In genomic region chr8:124499236-124499937, GRCm38 (mm10) we compare ENCODE assay signal across 22 mouse cellular contexts. TPM values are rescaled to one million over a fixed set of nuclear protein-coding genes. Genes with fewer than 3 reads are reported as not detected.
A peak's percentile ranks its signal among the peaks of the same experiment; 100 is the strongest.
DNase-seq lines count a peak whose midpoint lies in the region; ATAC-seq and TF ChIP-seq lines count a peak whose summit lies in the region.
"Had no signal": no experiment of that assay in that cellular context is flagged by ENCODE, and none has a peak within 500 bp of the region (broad histone marks: within the 10 kb centered on the region; RNA-seq: fewer than 3 reads in every experiment).

No protein-coding gene starts in this region.

- H3K9me3 ChIP-seq in liver, embryonic 14.5 days (ENCODE audit: control insufficient read depth, low read length): no peaks in the 10 kb centered on the region
- no peaks in the 10 kb centered on the region for H3K9me3 ChIP-seq in liver, embryonic 11.5 days (ENCODE audit: control insufficient read depth, low read length)
- no peaks in the 10 kb centered on the region for H3K9me3 ChIP-seq in intestine, embryonic 14.5 days (ENCODE audit: control insufficient read depth, low read length)
- H3K9me3 ChIP-seq: kidney, embryonic 15.5 days; neural tube, embryonic 12.5 days had no signal

- H3K4me2 ChIP-seq in liver, embryonic 14.5 days (ENCODE audit: low read depth): no peak overlapping the region
- H3K4me2 ChIP-seq in liver, embryonic 11.5 days: no peak overlapping the region
- H3K4me2 ChIP-seq in intestine, embryonic 14.5 days (ENCODE audit: low read length): no peak overlapping the region; the same call in 1 of the 2 replicates
- H3K4me2 ChIP-seq: heart, embryonic 13.5 days; hindbrain, embryonic 15.5 days; kidney, embryonic 15.5 days; neural tube, embryonic 12.5 days had no signal

- no peak overlapping the region for H3K9ac ChIP-seq in liver, embryonic 14.5 days (replicated peaks)
- H3K9ac ChIP-seq in liver, embryonic 11.5 days (ENCODE audit: low read depth, low read length): no peak overlapping the region
- H3K9ac ChIP-seq in intestine, embryonic 14.5 days (ENCODE audit: low read length): no peak overlapping the region
- H3K9ac ChIP-seq: forebrain, postnatal 0 days; heart, embryonic 13.5 days; hindbrain, embryonic 15.5 days; kidney, embryonic 15.5 days; neural tube, embryonic 12.5 days had no signal

- H3K27me3 ChIP-seq in liver, embryonic 14.5 days (ENCODE audit: control insufficient read depth, insufficient read depth, low read length): no peaks in the 10 kb centered on the region
- H3K27me3 ChIP-seq in liver, embryonic 11.5 days (replicated peaks; ENCODE audit: control insufficient read depth, insufficient read depth, low read length): no peaks in the 10 kb centered on the region
- H3K27me3 ChIP-seq in intestine, embryonic 14.5 days (replicated peaks; ENCODE audit: control insufficient read depth, insufficient read depth, low read length): no peaks in the 10 kb centered on the region
- H3K27me3 ChIP-seq: heart, embryonic 13.5 days; hindbrain, embryonic 15.5 days; kidney, embryonic 15.5 days; neural tube, embryonic 12.5 days had no signal

- WGBS in liver, embryonic 14.5 days (ENCODE audit: insufficient replicate concordance): 42% methylated on average over 7 of the region's 7 CpGs
- WGBS in liver, embryonic 11.5 days: 48% methylated on average over 7 of the region's 7 CpGs
- 57% methylated on average over 7 of the region's 7 CpGs for WGBS in intestine, embryonic 14.5 days

- no peaks in the 10 kb centered on the region for H3K4me1 ChIP-seq in liver, embryonic 14.5 days (replicated peaks; ENCODE audit: control insufficient read depth in 2 of 2, insufficient read depth in 2 of 2, low read length in 1 of 2)
- no peaks in the 10 kb centered on the region for H3K4me1 ChIP-seq in liver, embryonic 11.5 days (replicated peaks; ENCODE audit: control insufficient read depth, insufficient read depth, low read length)
- H3K4me1 ChIP-seq in intestine, embryonic 14.5 days (replicated peaks; ENCODE audit: control insufficient read depth, insufficient read depth, low read length): no peaks in the 10 kb centered on the region
- H3K4me1 ChIP-seq: heart, embryonic 13.5 days; hindbrain, embryonic 15.5 days; kidney, embryonic 15.5 days; midbrain, embryonic 10.5 days; neural tube, embryonic 12.5 days had no signal

- H3K4me3 ChIP-seq in gastrocnemius, adult 2 months: no peak overlapping the region
- H3K4me3 ChIP-seq in liver, embryonic 14.5 days (ENCODE audit: insufficient read depth in 1 of 2, low read depth in 2 of 2, low read length in 2 of 2): no peak overlapping the region
- no peak overlapping the region for H3K4me3 ChIP-seq in liver, embryonic 11.5 days (ENCODE audit: low read depth, low read length)
- H3K4me3 ChIP-seq in intestine, embryonic 14.5 days (ENCODE audit: low read depth, low read length): no peak overlapping the region
- H3K4me3 ChIP-seq: heart, embryonic 13.5 days; hindbrain, embryonic 15.5 days; kidney, embryonic 15.5 days; midbrain, embryonic 10.5 days; neural tube, embryonic 12.5 days had no signal

- TF ChIP-seq CTCF in gastrocnemius, adult 2 months (IDR thresholded peaks at IDR 0.05): peak; percentile 3; the same call in 1 of the 2 replicates
- TF ChIP-seq CTCF in liver, embryonic 14.5 days (IDR thresholded peaks at IDR 0.05; ENCODE audit: low read depth): 0 out of 2 replicates have a peak, but pooled peaks have one; percentile 9

- no peak overlapping the region for H3K27ac ChIP-seq in gastrocnemius, adult 2 months
- no peak overlapping the region for H3K27ac ChIP-seq in liver, embryonic 14.5 days
- H3K27ac ChIP-seq in liver, embryonic 11.5 days (ENCODE audit: low read depth, low read length): no peak overlapping the region
- no peak overlapping the region for H3K27ac ChIP-seq in intestine, embryonic 14.5 days (ENCODE audit: low read depth)
- H3K27ac ChIP-seq: heart, embryonic 13.5 days; hindbrain, embryonic 15.5 days; kidney, embryonic 15.5 days; midbrain, embryonic 10.5 days; neural tube, embryonic 12.5 days had no signal

- DNase-seq in gastrocnemius, adult 2 months: no peak
- DNase-seq in gastrocnemius, postnatal 4 days (ENCODE audit: low spot score in 2 of 2): no peak
- no peak for DNase-seq in liver, embryonic 14.5 days (ENCODE audit: low read depth in 3 of 3, low spot score in 3 of 3)
- DNase-seq in liver, embryonic 11.5 days (ENCODE audit: low spot score): no peak
- peak; percentile 44 for DNase-seq in 3T3-L1 (ENCODE audit: low read depth, low spot score)
- no peak for DNase-seq in intestine, embryonic 14.5 days (ENCODE audit: low spot score)
- no peak for DNase-seq in frontal cortex, postnatal 36 days (ENCODE audit: low spot score in 2 of 2)
- DNase-seq in adrenal gland, adult (ENCODE audit: inconsistent age in 2 of 2, low spot score in 1 of 2): no peak
- DNase-seq: adrenal gland, postnatal 14 days; B cell, adult 2 months; embryo, embryonic 11 days; forebrain, postnatal 0 days; heart, adult 18-20 months; kidney, postnatal 4 days; lung, adult 18-20 months; lung, postnatal 36 days had no signal

- no peak for ATAC-seq in liver, embryonic 14.5 days (ENCODE audit: insufficient read depth)
- ATAC-seq in liver, embryonic 11.5 days (replicated peaks; ENCODE audit: low FRiP score): no peak
- 0 out of 2 replicates have a peak, but pooled peaks have one; percentile 47 for ATAC-seq in intestine, embryonic 14.5 days (replicated peaks; ENCODE audit: low FRiP score, low TSS enrichment, low read depth)
- ATAC-seq: activated CD4-positive, CD25-positive, alpha-beta regulatory T cell, adult 4 months; forebrain, postnatal 0 days had no signal

- H3K36me3 ChIP-seq in liver, embryonic 14.5 days (replicated peaks; ENCODE audit: control insufficient read depth, insufficient read depth, low read depth): no peaks in the 10 kb centered on the region
- no peaks in the 10 kb centered on the region for H3K36me3 ChIP-seq in liver, embryonic 11.5 days (ENCODE audit: control insufficient read depth, insufficient read depth, low read length)
- H3K36me3 ChIP-seq in intestine, embryonic 14.5 days (ENCODE audit: control insufficient read depth, insufficient read depth, low read length): no peaks in the 10 kb centered on the region
- H3K36me3 ChIP-seq: heart, embryonic 13.5 days; hindbrain, embryonic 15.5 days; kidney, embryonic 15.5 days; midbrain, embryonic 10.5 days; neural tube, embryonic 12.5 days had no signal

- no peak for TF ChIP-seq EP300 in liver, embryonic 14.5 days (IDR thresholded peaks at IDR 0.05; ENCODE audit: low read depth)

- intact Hi-C loops in gastrocnemius, adult 2 months (cut with DNase I): no loop called here

RNA-seq across cellular contexts. Expression of gene Cog2, which starts 21.2 kb away (rescaled TPM):
- total RNA-seq in gastrocnemius, adult 2 months (2021): 10 to 100 TPM; 17.1 to 17.7 TPM
- 10 to 100 TPM; 29.3 to 33.9 TPM for total RNA-seq in gastrocnemius, postnatal 4 days (2021)
- 7.4 and 10.0 TPM in 2 replicates for polyA plus RNA-seq in liver, embryonic 14.5 days (2012; rRNA removed)
- polyA plus RNA-seq in liver, embryonic 14.5 days (2014; fragmentation: Nextera tagmentation; extraction: Ambion mirVana): 15.0 and 16.9 TPM in 2 replicates
- polyA plus RNA-seq in liver, embryonic 11.5 days (2014; fragmentation: Nextera tagmentation; extraction: Ambion mirVana): 29.5 and 34.0 TPM in 2 replicates
- polyA plus RNA-seq in intestine, embryonic 14.5 days (2014; fragmentation: Nextera tagmentation; extraction: Ambion mirVana): 35.3 and 38.2 TPM in 2 replicates

RNA-seq across cellular contexts. Expression of gene Pgbd5, which starts 59.9 kb away (rescaled TPM):
- under 1 TPM; 0.15 to 0.50 TPM for total RNA-seq in gastrocnemius, adult 2 months (2021)
- total RNA-seq in gastrocnemius, postnatal 4 days (2021): 1 to 10 TPM; 2.0 to 2.5 TPM
- 0.14 and 0.18 TPM in 2 replicates for polyA plus RNA-seq in liver, embryonic 14.5 days (2012; rRNA removed)
- polyA plus RNA-seq in liver, embryonic 14.5 days (2014; fragmentation: Nextera tagmentation; extraction: Ambion mirVana): 0.08 and 0.15 TPM in 2 replicates
- polyA plus RNA-seq in liver, embryonic 11.5 days (2014; fragmentation: Nextera tagmentation; extraction: Ambion mirVana): 0.27 and 0.55 TPM in 2 replicates
- polyA plus RNA-seq in intestine, embryonic 14.5 days (2014; fragmentation: Nextera tagmentation; extraction: Ambion mirVana): 3.5 and 3.9 TPM in 2 replicates
- polyA plus RNA-seq: activated CD4-positive, CD25-positive, alpha-beta regulatory T cell, adult 4 months had no signal
